Mouse (Mus musculus) lung, adult 2 months (tissue): ENCODE measurements around the gene Lrrc74b.

Source experiments
- CTCF ChIP-seq: fragments of 200-500 bp; IDR thresholded peaks from 2 replicates; pipeline ENCODE4 v1.5.1; 2011; ENCODE audit warnings: mild to moderate bottlenecking, low read length, control low read depth; ENCODE audit not compliant: insufficient read depth
- POLR2A ChIP-seq: fragments of 200-500 bp; IDR thresholded peaks from 2 replicates; pipeline ENCODE4 v1.6.1; 2011; ENCODE audit warnings: low read depth, mild to moderate bottlenecking, control low read depth, low read length, borderline replicate concordance; ENCODE audit errors: extremely low read depth

GRCm38 (mm10) chr16:17511431-17511830, 49.6 kb downstream of the Lrrc74b start:
- no peak for TF ChIP-seq CTCF
- TF ChIP-seq POLR2A, result no peak
